Mouse (Mus musculus) gastrocnemius, postnatal 36 days (tissue): ENCODE data around the gene Aph1a. TPM values are rescaled to one million over a fixed set of nuclear protein-coding genes. Genes with fewer than 3 reads are reported as not detected.

Experiments
- DNase-seq, 2 experiments: peaks; one replicate each; pipeline ENCODE4 v3.0.0; 2022
- intact Hi-C: fragments of 180-260 bp; cut with DNase I; formaldehyde crosslinking; loops from one replicate; pipeline ENCODE4 v1.15.1; 2025
- total RNA-seq, 2 experiments: library from RNA; stranded (reverse); gene quantifications; 2 replicates each; pipeline ENCODE4 v1.2.3; 2021

Aph1a gene
- total RNA-seq, 2 experiments from 2014 or later, result 41.7 to 48.0 TPM

- DNase-seq, result no peak
- intact Hi-C loops, result no loop called here
Measured at GRCm38 (mm10) chr3:95942749-95943148, 49.0 kb downstream of the Aph1a start.

GRCm38 (mm10) chr3:95943226-95943625 lies 49.5 kb downstream of the Aph1a start:
- DNase-seq, result no peak
- intact Hi-C loops, result no loop called here

GRCm38 (mm10) chr3:95944742-95945141 lies 51.0 kb downstream of the Aph1a start:
- intact Hi-C loops, result no loop called here
- no peak for DNase-seq

- DNase-seq, result no peak
- intact Hi-C loops, result no loop called here
Measured at GRCm38 (mm10) chr3:95945731-95946240, 52.0 kb downstream of the Aph1a start.

Other genes starting within 250 kb of the Aph1a start
- gene Mcl1, start 235.2 kb upstream of the Aph1a start, total RNA-seq, result 100 to 1,000 TPM; 109 to 130 TPM
- 10 to 100 TPM; 25.7 to 41.2 TPM for gene Adamtsl4, start 206.1 kb upstream of the Aph1a start, total RNA-seq
- gene Ecm1, start 154.4 kb upstream of the Aph1a start, total RNA-seq, result 10 to 100 TPM; 14.3 to 28.4 TPM
- 10 to 100 TPM; 28.0 to 28.7 TPM for gene Tars2, start 133.8 kb upstream of the Aph1a start, total RNA-seq
- gene Rprd2, start 75.1 kb upstream of the Aph1a start, total RNA-seq, result 10 to 100 TPM; 27.8 to 36.1 TPM
- 10 to 100 TPM; 12.5 to 14.5 TPM for gene Prpf3, start 38.1 kb upstream of the Aph1a start, total RNA-seq
- gene Mrps21, start 22.4 kb upstream of the Aph1a start, total RNA-seq, result 100 to 1,000 TPM; 289 to 304 TPM
- gene Ciart, start 11.7 kb upstream of the Aph1a start, total RNA-seq, result 1 to 10 TPM; 4.4 to 7.9 TPM
- gene BC028528, start 2.0 kb upstream of the Aph1a start, total RNA-seq, result 1 to 10 TPM; 1.8 to 4.0 TPM
- gene Car14, start 10.7 kb downstream of the Aph1a start, total RNA-seq, result 10 to 100 TPM; 71.9 to 92.1 TPM
- gene Anp32e, start 35.3 kb downstream of the Aph1a start, total RNA-seq, result 10 to 100 TPM; 67.1 to 71.1 TPM
- gene Plekho1, start 102.0 kb downstream of the Aph1a start, total RNA-seq, result 10 to 100 TPM; 17.6 to 23.6 TPM
- 10 to 100 TPM; 13.4 to 17.5 TPM for gene Vps45, start 164.5 kb downstream of the Aph1a start, total RNA-seq
- 10 to 100 TPM; 46.6 to 49.0 TPM for gene Otud7b, start 210.6 kb downstream of the Aph1a start, total RNA-seq